Mouse (Mus musculus): ENCODE results near the gene Max. TPM values are rescaled to one million over a fixed set of nuclear protein-coding genes. Genes with fewer than 3 reads are reported as not detected.
A peak's percentile ranks its signal among the peaks of the same experiment; 100 is the strongest.

Max gene
- total RNA-seq, 2 experiments from 2014 or later = 108 to 139 TPM

DNA sequence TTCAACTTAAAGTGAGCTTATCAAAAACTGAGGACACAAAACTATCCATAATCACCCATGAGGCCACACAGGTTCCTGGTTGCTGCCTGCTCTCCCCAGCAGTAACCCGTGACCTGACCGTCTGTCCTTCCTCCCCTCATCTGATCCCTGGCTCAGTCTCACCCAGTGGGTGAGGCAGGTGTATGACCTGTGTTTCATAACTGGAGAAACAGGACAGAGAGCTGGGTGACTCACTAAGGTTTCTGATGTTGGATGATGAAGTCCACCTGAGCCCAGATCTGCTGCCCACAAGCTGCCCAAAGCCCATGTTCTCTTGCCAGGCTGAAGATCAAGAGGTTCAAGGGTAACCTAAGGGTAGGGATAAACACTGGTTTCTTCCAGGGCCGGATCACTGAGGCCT lies 35.0 kb downstream of the Max start:
- ATAC-seq (replicated peaks; ENCODE audit: low FRiP score, low TSS enrichment, poor library complexity, severe bottlenecking) = no peak

DNA sequence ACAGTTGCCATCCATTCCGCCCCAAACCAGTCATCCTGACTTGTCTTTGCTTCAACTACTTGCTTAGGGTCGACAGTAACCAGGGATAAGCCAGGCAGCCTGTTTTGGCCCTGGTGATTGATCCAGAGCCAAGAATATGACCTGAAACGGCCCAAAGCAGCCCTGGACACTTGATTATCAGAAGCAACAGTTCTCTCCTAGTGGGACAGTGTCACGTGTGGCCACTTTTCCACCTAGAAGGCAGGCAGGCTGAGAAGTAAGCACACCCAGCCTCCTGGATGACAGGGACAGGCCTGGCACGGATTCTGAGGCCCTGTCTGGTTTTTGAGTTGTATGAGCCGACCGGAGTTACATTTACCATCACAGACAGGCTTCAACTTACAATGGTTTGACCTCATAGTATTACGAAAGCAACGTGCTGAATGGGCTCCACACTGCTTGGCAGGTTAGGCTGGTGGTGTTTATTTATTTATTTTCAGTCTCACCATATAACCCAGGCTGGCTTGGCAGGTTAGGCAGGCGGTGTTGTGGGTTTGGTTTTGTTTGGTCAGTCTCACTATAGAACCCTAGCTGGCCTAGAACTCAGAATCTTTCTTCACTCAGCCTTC lies 35.6 kb downstream of the Max start:
- no peak for ATAC-seq (replicated peaks; ENCODE audit: low FRiP score, low TSS enrichment, poor library complexity, severe bottlenecking)

DNA sequence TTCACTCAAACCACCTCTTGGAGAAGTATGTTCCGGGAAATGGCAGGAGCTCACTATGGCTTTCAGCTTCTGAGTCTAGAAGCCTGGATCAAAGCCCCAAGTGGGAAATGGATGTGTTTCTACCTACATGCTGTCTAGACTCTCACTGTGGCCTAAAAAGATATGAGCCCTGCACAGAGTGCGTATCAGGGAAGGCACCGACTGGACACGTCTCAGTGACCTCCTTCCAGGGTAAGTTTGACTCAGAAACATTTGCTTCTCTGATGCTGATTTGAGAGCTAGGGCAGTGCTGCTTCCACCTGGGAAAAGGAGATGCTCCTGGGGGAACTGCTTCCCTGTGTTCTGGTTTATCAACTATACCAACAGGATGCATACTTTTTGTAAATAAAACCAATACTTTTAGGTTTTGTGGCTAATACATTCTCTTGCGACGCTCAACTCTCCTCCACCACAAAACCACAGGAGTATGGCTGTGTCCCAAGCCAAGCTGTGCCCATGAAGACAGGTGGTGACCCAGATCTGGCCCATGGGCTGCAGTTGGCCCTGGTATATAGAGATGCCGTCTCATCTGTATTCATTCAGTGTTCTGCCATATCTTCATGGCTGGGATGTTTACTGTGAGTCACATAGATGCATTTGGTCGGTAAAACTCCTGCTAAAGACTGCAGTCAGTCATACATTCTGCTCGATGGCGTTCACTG lies 36.9 kb downstream of the Max start:
- peak; percentile 87 for ATAC-seq (replicated peaks; ENCODE audit: low FRiP score, low TSS enrichment, poor library complexity, severe bottlenecking)

DNA sequence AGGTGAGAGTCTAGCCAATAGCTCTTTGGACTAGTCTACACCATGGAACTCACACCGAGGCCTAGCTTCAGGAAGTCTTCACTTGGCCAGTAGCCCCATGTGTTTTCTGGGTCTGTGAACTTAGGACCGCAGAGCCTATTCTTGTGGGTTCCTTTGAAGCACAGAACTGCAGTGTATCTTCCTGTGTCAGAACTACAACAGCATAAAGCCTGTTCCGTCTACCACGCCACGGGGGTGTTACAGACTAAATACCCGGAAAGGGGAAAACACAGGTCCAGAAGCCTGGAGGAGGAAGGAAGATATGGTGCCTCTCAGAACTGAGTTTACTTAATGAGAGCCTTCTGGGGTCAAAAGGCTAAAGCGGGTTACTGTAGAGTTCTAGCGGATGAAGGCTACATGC lies 38.9 kb downstream of the Max start:
- ATAC-seq (replicated peaks; ENCODE audit: low FRiP score, low TSS enrichment, poor library complexity, severe bottlenecking) = no peak

DNA sequence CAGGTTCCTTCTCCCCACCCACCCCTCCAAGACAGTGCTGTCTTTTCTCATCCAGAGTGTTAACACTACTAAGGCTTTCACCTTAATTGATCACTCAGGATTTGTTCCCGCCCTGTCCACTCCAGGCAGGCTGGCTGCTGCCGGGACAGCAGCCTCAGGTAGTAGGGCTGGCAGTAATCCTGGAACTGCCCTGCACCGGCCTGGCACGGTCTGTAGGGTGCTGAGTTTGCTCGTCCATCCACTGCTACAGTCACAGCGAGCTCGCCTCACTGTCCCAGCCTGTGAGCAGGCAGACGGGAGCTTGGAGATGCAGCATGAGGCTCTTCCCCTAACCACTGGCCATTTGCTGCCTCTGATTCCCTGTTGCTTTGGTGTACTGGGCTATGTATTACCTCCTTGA lies 41.0 kb downstream of the Max start:
- no peak for ATAC-seq (replicated peaks; ENCODE audit: low FRiP score, low TSS enrichment, poor library complexity, severe bottlenecking)

DNA sequence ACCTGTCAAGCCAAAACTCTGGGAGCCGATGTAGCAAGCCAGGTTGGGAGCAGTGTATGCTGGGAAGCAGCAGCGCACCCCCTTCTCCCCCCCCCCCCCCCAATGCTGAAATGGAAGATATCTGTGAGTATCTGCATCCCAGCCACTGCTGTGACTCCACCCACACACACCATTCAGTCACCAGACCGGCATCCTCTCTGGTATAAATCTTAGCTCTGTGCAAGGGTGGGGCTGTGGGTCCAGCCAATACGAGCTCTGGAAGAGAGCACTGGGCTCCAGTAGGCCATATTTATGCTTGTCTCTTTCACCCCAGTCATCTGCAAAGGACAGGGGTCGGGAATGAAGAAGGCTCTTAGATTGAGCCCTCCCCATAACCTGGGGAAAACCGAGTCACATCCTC lies 41.6 kb downstream of the Max start:
- no peak for ATAC-seq (replicated peaks; ENCODE audit: low FRiP score, low TSS enrichment, poor library complexity, severe bottlenecking)

DNA sequence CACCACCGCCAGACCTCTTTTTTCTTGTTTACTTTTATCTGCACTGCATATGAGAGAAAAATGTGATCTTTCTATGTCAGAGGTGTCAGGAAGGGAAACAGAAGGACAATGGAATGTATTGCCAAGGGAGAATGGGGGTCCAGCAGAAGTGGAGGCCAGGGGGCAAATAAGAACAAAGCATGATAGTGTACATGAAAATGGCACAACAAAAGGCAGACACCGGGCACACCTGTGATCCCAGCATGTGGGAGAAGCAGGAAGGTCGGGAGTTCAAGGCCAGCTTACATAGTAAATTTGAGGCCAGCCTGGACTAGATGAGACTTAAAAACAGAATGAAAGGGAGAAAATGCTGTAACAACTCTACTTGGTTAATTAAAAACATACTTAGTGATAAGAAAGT lies 43.1 kb downstream of the Max start:
- no peak for ATAC-seq (replicated peaks; ENCODE audit: low FRiP score, low TSS enrichment, poor library complexity, severe bottlenecking)

DNA sequence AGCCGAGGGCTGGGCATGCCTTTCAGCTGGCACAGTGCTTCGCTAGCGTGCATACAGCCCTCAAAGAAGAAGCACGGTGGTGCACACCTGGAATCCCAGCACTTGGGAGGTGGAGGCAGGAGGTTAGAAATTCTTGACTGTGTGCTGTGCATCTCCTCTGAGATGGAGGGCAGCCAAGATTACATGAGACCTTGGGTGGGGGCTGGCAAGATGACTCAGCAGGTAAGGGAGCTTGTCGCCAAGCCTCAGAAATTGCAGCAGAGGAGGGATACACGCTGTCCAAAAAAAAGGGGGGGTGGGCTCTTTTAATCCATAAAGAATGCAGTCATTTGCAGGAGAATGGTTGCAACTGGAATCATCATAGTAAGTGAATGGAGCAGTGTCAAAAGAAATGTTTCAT lies 43.9 kb downstream of the Max start:
- 0 out of 2 replicates have a peak, but pooled peaks have one; percentile 43 for ATAC-seq (replicated peaks; ENCODE audit: low FRiP score, low TSS enrichment, poor library complexity, severe bottlenecking)

DNA sequence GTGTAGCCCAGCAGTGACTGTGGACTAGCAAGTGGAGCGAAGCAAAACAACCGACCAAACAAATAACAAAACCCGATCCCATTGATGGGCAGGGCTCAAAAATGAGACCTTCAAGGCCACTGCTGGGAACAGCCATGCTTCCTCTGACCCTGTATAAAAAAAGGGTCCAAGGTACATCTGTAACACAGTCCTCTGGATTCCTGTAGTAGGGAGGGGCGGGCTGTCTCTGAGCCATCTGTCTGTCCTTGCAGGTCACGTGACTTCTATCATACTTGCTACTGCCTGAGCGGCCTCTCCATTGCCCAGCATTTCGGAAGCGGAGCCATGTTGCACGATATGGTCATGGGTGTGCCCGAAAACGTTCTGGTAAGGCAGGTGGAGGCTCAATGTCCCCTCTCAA lies 45.8 kb downstream of the Max start:
- ATAC-seq (replicated peaks; ENCODE audit: low FRiP score, low TSS enrichment, poor library complexity, severe bottlenecking) = no peak

DNA sequence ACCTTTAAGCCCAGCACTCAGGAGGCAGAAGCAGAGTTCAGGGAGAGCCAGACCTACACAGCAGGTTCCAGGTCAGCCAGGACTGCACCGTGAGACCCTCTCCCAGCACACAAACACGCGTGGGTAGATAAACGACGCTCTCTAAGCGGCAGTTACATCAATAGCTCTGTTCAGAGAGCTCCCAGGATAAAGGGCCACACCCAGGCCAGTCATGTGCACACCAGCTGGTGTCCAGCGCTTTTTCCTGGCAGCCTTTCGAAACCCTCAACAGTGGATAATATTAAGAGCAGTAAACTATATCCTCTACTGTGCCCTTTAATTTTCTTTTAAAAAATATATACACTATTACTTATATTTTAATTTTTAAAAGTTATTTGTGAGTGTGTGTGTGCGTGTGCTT lies 49.8 kb downstream of the Max start:
- no peak for ATAC-seq (replicated peaks; ENCODE audit: low FRiP score, low TSS enrichment, poor library complexity, severe bottlenecking)

DNA sequence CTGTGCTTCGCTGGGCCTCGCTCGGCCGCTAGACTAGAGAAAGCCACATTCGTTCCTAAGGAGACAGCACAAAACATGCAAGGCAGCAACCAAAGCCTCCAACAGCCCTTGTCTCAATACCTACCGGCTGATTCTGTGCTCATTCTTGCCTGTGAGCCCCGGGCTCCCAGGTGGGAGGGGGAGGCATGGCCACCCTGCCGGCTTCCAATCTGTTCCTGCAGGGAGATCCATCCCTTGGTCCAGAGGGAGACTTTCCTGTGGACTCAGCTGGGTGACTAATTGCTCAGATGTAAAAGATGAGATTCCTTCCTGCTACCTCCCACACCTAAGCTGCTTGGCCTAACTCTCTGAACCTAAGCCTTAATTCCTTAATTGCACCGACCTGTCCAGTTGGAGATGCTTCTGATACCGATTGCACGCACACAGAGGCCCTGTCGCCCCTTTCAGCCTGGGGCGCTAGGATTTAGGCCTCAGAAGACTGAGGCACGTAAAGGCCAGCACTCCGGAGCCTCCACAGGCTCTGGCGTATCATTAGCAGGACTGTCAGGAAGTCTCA lies 50.8 kb downstream of the Max start:
- ATAC-seq (replicated peaks; ENCODE audit: low FRiP score, low TSS enrichment, poor library complexity, severe bottlenecking) = no peak

DNA sequence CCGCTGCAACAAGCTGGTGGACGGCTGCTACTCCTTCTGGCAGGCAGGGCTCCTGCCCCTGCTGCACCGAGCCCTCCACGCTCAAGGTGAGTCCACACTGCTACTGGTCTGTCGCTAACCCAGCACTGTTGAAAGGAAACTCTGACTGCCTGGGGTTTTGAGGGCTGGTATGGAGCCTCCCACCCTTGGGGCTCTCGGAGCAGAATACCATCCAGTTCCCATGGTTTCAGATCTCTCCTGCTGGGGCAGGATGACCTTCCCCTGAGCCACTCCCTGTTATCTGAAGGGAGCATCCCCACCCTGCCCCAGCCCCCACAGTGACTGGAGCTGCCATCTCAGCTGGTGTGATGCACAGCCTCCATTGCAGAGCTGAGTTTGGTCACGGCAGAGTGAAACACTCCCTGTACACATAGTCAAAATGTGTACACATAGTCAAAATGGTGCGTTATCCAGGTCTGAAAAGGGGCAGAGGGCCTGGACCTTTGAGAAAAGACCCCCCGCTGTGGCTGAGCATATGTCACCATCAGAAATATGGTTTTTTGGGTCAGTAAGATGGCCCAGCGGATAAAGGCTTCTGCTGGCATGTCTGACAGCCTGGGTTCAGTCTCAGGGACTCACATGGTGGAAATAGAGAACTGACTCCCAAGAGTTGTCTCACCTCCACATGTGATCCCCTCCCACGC lies 51.6 kb downstream of the Max start:
- ATAC-seq (replicated peaks; ENCODE audit: low FRiP score, low TSS enrichment, poor library complexity, severe bottlenecking) = peak; percentile 52

DNA sequence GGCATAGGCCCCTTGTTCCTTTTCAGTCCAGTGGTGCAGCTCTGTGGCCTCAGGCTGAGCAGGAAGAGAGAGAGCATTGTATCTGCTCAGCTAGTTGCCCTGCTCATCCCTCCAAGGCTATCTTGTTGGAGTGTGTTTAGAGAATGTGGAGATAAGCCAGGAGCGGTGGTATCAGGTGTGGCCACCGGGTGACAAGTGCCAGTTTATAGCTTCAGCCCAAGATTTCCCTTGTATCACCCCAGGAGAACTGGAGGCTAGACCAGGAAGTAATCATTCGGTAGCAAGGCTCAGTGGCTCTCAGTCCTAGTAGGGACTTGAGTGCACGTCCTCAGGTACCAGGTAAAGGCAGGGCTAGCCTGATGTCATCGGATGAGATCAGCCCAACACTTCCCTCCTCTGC lies 52.8 kb downstream of the Max start:
- peak; percentile 88 for ATAC-seq (replicated peaks; ENCODE audit: low FRiP score, low TSS enrichment, poor library complexity, severe bottlenecking)

DNA sequence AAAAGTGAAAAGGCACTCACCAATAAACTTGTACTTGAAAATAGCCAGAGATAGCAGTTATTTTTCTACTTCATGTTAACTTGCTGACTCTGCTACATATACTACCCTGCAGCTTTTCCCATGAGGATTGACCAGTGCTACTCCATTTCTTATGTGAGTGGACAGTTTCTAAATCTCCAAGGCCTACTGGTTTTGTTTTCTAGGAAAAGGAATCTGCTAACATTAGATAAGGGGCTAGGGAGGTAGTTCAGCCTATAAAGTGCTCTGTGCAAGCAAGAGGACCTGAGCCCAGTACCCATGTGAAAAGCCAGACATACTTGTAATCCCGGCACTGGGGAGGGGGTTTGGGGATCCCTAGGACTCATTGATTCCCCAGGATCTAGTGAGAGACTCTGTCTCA lies 55.7 kb downstream of the Max start:
- no peak for ATAC-seq (replicated peaks; ENCODE audit: low FRiP score, low TSS enrichment, poor library complexity, severe bottlenecking)

DNA sequence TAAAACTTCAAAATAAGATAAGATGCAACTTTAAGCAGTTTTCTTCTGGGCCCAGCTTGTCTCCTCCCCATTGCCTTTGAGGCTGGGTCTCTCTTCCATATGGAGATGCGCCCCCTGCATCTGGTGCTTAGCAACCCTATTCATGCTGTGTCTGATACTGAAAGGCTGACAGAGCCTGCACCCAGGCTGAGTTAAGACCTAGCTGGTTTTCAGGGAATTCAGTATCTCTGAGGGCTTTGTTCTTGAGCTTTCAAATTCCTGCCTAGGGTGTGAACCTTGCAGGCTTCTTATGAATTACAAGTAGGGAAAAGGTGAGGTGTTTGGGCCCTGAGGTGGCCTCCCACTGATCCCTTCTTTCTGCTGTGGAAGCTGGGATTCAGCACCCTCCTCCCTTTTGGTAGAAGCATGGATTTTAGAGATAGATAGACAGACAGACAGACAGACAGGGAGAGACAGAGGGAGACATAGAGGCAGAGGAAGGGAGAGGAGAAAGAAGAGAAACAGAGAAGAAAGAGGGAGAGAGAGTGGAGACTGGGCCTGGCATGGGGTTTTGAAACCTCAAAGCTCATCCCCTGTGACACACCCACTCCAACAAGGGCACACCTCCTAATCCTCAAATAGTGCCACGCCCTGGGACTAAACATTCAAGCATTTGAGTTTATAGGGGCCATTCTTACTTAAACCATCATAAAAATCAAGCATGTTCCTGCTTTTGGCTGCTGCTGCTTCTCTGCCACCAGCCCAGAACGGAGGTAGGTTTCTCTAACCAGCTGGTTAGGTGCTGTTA lies 60.3 kb downstream of the Max start:
- 0 out of 2 replicates have a peak, but pooled peaks have one; percentile 38 for ATAC-seq (replicated peaks; ENCODE audit: low FRiP score, low TSS enrichment, poor library complexity, severe bottlenecking)

DNA sequence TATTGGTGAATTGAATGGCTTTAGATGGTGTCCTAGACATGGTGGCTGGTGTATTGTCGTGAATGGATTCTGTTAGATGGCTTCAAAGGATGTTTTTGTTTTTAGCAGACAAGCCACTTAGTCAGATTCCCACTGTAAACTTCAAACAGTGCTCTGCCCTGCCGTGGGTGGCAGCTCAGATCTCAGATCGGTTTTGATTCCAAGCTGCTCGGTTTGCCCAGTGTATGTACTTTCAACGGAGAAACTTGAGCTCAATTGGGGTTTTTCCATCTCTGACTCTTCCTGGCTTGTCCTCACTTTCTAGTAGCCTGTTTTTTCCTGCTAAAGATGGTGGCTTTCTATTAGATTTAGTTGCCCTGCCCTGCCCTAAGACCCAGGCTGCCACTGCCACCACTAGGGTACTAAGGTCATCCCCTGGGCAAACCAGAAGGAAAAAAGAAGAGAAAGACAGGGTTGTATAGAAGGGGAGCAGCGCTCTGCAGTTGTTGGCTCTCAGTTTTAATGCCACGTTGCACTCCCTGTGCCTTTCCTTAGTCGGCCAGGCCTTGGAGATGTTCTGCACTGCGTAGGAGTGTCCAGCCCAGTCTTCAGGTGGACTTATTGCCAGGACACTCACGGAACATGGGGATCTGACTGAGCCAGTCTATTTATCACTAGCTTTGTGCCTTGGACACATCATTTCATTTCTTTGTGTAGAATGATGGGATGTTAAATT lies 62.6 kb downstream of the Max start:
- ATAC-seq (replicated peaks; ENCODE audit: low FRiP score, low TSS enrichment, poor library complexity, severe bottlenecking) = no peak

DNA sequence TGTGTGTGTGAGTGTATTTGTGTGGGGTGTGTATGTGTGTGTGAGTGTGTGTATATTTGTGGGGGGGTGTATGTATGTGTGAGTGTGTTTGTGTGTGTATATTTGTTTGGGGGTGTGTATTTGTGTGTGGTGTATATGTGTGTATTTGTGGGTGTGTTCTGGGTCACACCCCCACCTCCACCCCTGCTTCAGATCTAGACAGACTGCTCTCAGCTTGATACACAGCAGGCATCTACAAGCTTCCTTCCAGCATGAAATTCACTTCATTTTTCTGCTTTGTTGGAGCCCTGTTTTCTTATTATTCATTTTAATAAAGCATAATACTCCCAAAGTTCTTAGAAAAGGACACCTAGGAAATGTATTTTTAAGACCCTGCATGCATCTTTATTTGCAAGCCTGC lies 63.9 kb downstream of the Max start:
- ATAC-seq (replicated peaks; ENCODE audit: low FRiP score, low TSS enrichment, poor library complexity, severe bottlenecking) = no peak

DNA sequence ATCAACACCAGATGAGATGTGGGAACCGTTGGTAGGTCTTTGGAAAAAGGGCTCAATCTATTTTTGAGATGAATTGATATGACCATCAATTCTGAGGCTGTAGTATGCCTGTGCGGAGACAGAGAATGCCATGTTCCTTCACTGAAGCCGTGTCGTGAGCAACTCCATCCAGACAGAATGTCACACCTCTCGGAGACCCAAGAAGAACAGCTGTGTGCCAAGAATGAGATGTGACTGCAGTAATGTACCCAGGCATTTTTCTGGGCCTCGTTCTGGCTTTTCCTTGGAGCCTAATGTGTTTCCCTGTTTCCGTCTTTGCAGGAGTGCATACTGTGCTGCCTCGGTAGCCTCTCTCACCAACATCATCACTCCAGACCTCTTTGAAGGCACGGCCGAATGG lies 65.0 kb downstream of the Max start:
- ATAC-seq (replicated peaks; ENCODE audit: low FRiP score, low TSS enrichment, poor library complexity, severe bottlenecking) = no peak

DNA sequence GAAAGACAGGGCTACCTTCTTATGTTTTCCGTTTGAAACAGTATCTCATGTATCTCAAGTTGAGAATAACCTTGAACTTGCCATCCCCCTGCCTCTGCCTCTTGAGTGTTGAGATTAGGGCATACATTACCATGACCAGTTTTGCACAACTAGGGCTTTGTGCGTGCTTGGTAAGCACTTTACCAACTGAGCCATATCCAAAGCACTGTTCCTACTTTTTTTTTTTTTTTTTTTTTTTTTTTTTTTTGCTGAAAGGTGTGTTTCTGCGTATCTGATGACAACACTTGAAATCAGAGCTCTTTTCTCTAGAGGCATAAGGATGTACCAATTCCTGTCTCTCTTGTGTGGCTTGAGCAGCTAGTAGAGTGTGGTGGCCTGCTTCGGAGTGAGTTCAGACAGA lies 65.4 kb downstream of the Max start:
- no peak for ATAC-seq (replicated peaks; ENCODE audit: low FRiP score, low TSS enrichment, poor library complexity, severe bottlenecking)

Measured in megakaryocyte-erythroid progenitor cell, adult 5-6 weeks (primary cell).